Mouse (Mus musculus) telencephalon, adult 2 months (tissue): ENCODE results near the gene Copg2.
A peak's percentile ranks its signal among the peaks of the same experiment; 100 is the strongest.

Experiments used
- DNase-seq: peaks from one replicate; pipeline ENCODE4 v3.0.0-alpha.2; 2011; ENCODE audit warnings: low read depth, low spot score

The Copg2 gene

DNA sequence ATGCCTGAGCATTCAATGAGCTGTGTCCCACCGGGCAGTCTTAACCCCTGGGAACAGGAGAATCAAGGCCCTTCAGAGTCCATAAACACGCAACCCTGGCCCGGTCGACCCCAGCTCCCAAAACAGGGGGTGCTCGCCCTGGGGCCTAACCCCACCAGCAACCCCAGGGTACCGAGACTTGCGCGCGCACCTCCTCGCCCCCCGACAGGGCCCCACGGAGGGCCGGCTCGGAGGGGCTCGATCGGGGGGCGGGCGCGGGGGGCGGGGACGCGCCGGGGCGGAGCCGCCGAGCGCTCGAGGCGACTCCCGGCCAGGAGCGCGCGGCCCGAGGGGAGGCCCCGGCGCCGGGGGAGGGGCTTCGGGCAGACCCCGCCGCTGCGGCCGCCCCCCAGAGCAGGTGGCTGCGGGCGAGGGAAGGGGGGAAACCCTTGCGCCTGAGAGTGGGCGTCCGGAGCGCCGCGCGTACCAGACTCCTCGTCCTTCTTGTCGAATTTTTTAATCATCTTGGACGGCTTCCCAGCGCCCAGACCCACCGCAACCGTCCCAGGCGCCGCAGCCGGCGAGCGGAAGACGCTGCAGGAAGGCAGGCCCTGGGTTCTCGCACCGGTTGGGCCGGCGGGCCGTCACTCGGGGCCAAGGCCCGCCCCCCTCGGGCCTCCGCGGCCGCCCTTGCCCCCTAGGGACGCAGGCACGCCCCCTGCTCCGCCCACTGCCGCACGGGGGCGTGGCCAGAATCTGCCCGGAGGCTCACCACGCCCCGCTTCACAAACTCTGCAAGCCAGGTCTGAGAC lies at the start of gene Copg2:
Gene Copg2 (minus strand): TSS at position 600 of the 791 bp plus-strand sequence.
- peak; percentile 78 for DNase-seq

- no peak for DNase-seq
These were observed 42.7 kb upstream of the Copg2 start for GRCm38 (mm10) chr6:30939264-30939663.

- DNase-seq: no peak
These were observed 26.2 kb upstream of the Copg2 start for GRCm38 (mm10) chr6:30922821-30923220.

- no peak for DNase-seq
These were observed 25.2 kb upstream of the Copg2 start for GRCm38 (mm10) chr6:30921826-30922225.

- DNase-seq: peak; percentile 80
These were observed 24.5 kb upstream of the Copg2 start for GRCm38 (mm10) chr6:30920834-30921675.

- no peak for DNase-seq
These were observed 18.9 kb upstream of the Copg2 start, which contains the start of gene Tsga13 for GRCm38 (mm10) chr6:30915473-30915872. Tsga13 (minus strand) TSS chr6:30915573.

DNA sequence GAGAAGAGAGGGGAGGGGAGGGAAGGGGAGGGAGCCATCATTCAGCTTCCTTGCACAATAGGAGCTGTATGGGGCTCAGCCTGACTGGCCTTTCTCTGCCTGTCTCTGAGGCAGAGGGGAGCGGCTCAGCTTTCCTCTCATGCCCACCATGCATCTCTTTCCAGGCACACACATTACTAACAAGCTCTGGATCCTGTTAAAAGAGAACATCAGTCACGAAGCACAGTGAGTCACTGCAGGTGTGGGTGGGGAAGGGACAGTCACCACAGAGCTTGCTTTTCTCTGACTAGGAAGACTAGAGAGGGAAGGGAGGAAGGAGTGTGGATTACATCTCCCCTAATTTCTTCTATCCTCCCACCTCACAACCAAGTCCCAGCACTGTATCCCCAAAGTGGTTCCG lies 11.4 kb upstream of the Copg2 start:
- DNase-seq: peak; percentile 78

GRCm38 (mm10) chr6:30904911-30905310 lies 8.3 kb upstream of the Copg2 start:
- DNase-seq: no peak

DNA sequence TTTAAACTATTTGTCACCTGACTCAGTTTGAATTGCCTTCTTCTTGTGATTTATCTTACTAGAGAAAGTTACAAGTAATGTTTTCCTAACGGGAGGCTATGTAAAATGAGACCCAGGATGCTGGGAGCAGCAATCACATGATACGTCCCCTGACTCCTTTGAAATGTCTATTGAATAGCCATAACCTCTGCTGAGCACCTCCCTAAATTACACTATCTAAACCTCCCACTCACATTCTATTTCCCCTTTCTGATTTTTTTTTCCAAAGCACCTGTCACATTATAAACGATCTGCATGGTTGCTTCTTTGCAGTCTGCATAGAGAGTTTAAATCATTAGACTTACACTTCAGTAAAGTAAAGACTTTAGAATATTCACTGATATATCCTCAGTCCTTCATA lies 7.4 kb upstream of the Copg2 start:
- no peak for DNase-seq

DNA sequence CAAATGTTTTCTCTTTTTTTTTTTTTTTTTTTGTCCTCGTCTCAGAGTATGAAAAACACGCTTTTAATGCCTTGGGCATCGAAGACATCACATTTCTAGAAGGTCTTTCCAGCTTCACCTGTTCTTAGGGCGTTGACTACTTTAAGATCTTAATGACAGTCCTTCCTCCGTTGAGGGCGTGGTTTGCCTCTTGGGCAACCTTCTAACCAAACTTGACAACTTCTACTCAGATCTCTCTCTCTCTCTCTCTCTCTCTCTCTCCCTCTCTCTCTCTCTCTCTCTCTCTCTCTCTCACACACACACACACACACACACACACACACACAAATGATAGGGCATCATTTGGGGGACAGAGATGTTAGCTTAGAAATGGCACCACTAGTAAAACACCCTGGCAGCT lies 926 bp upstream of the Copg2 start:
- DNase-seq: no peak

DNA sequence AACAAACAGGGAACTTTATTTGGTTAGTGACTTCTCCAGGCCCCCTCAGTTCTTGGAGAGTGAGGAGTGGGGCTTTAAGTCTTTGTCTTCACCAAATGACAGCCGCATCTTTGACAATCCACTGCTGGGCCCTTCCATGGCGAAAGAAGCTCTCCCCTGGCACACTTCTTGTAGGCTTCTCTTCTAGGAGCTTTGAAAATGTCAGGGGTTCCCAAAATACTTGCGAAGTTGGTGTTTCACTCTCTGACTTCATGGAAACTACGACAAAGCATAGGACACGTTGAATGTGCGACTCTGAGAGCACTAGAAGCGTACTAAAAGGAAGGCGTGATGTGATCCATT lies 363 bp upstream of the Copg2 start:
- no peak for DNase-seq

DNA sequence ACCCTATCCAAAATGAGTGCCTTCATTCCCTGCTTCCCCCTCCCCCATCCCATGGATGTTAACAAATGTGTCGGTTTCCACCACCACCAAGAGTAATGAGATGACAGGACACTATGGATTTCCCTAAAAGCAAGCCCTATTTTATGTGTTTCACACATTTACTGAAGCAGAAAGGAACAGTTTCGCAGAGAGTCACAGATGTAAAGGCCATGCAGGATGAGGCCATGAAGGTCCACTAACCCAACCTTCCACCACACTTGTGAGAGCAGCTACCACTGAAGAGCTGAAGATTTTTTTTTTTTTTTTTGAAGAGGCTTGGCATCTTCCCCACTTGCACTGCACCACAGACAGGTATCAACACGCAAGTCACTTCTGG lies 787 bp downstream of the Copg2 start:
- DNase-seq: peak; percentile 13

DNA sequence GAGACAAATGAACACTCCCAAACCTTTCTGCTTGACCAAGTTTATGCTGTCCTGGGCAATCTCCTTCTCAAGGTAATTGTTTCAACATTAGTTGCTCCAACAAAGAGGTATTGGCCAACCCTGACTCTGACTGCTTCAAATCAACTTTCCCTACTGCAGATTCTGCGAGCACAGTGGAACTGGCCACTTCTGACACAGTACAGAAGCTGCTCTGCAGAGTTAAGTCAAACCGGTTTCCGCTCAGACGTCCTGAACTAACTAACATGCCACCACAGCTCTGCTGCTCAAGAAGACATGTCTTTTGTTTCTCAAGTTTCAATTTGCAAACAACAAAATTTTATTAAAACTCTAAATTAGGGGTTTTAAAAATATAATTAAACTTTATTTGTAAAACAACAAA lies 3.5 kb downstream of the Copg2 start:
- no peak for DNase-seq

DNA sequence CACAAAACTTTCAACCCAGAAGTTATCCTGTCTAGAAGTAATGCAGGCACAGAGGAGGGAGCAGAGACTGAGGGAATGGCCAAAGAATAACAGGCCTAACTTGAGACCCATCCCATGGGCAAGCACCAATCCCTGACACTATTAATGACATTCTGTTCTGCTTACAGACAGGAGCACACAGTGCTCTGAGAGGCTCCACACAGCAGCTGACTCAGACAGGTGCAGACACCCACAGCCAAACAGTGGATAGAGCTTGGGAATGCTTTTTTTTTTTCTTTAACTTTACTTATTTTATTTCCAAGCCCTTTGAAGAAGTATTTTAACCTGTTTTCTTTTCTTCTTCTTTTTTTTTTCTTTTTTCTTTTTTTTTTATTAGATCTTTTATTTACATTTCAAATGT lies 4.8 kb downstream of the Copg2 start:
- DNase-seq: no peak

GRCm38 (mm10) chr6:30884856-30885255 lies 11.7 kb downstream of the Copg2 start:
- no peak for DNase-seq

DNA sequence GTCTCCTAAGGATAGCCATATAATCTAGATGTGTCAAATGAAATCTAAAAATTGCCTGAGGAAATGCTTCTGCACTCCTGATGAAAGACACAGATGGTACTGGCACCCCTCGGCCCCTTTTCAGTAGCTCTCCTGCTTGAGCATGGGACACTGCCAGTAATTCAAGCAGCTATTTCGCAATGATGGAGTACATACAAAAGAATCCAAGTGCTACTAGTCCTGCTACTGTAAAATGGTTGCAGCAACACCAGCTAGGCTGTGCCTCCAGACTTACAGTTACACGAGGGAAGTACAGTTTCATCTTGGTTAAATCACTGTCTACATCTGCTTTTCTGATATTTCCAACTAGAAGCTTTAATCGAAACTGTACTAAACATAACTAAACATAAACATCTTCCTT lies 13.1 kb downstream of the Copg2 start:
- DNase-seq: no peak

GRCm38 (mm10) chr6:30876661-30877060 lies 19.9 kb downstream of the Copg2 start:
- DNase-seq: no peak

DNA sequence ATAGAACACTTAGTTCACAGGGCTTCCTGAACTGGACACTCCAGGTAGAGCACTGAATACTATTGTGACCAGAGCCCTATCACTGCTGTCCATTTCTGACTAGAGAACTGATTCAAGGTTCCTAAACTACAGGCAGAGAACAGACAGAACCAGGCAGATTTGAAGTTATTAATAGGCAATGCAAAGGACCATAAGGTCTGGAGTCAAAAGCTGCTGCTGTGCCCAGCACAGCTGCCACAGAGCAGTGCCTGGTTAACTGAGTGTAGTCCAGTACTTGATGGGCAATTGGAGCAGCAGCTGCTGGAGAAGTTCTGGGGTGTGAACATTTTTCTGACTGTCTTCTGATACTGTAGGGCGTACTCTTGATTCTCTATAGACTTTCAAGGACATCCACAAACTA lies 30.1 kb downstream of the Copg2 start:
- DNase-seq: no peak

- no peak for DNase-seq
These were observed 31.4 kb downstream of the Copg2 start for GRCm38 (mm10) chr6:30865031-30865678.

DNA sequence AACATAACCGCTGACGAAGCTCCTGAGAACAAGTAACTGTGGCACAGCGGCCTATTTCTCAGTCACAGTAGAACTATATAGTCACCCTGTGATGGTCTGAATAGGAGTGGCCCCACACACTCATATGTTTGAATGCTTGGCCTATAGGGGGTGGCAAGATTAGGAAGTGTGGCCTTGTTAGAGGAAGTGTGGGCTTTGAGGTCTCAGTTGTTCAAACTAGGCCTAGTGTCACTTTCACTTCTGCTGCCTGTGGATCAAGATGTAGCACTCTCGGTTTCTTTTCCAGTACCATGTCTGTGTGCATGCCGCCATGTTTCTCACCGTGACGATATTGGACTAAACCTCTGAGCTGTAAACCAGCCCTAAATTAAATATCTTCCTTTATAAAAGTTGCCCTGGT lies 40.6 kb downstream of the Copg2 start:
- no peak for DNase-seq

- no peak for DNase-seq
These were observed 41.4 kb downstream of the Copg2 start for GRCm38 (mm10) chr6:30855205-30855604.

GRCm38 (mm10) chr6:30849818-30850217 lies 46.8 kb downstream of the Copg2 start:
- no peak for DNase-seq
